Mouse (Mus musculus) neural tube, embryonic 14.5 days (tissue): ENCODE results near the gene Ablim1. TPM values are rescaled to one million over a fixed set of nuclear protein-coding genes. Genes with fewer than 3 reads are reported as not detected.

Experiments used
- ATAC-seq: fragments of 200-750 bp; cut with Nextera tagmentation; 2 replicates; pipeline ENCODE4 v1.8.0; 2017; ENCODE audit warnings: low read depth, mild to moderate bottlenecking, moderate TSS enrichment, moderate library complexity
- H3K27ac ChIP-seq: fragments of 300-500 bp; sonication (generic); 2 replicates; pipeline ENCODE4 v1.5.1; 2014; ENCODE audit warnings: low read depth, mild to moderate bottlenecking, control low read depth, low read length, moderate library complexity, mixed read lengths
- H3K27me3 ChIP-seq: fragments of 300-500 bp; sonication (generic); 2 replicates; pipeline ENCODE4 v1.6.1; 2014; ENCODE audit warnings: low read length; ENCODE audit not compliant: control insufficient read depth, insufficient read depth
- H3K36me3 ChIP-seq: fragments of 300-500 bp; sonication (generic); 2 replicates; pipeline ENCODE4 v1.6.1; 2014; ENCODE audit warnings: low read length, mixed read lengths; ENCODE audit not compliant: control insufficient read depth, insufficient read depth
- H3K4me1 ChIP-seq: fragments of 300-500 bp; sonication (generic); 2 replicates; pipeline ENCODE4 v1.6.1; 2014; ENCODE audit warnings: low read length; ENCODE audit not compliant: control insufficient read depth, insufficient read depth
- H3K4me2 ChIP-seq: fragments of 300-500 bp; sonication (generic); 2 replicates; pipeline ENCODE4 v1.6.1; 2014; ENCODE audit warnings: mild to moderate bottlenecking, low read depth, low read length, control low read depth
- H3K4me3 ChIP-seq: fragments of 300-500 bp; sonication (generic); 2 replicates; pipeline ENCODE4 v1.5.1; 2014; ENCODE audit warnings: low read depth, low read length, control low read depth, mixed read lengths
- H3K9ac ChIP-seq: fragments of 300-500 bp; sonication (generic); replicated peaks from 2 replicates; pipeline ENCODE4 v1.6.1; 2014; ENCODE audit warnings: low read depth, mild to moderate bottlenecking, control low read depth, low read length, mixed read lengths
- H3K9me3 ChIP-seq: fragments of 300-500 bp; sonication (generic); 2 replicates; pipeline ENCODE4 v1.6.1; 2016; ENCODE audit warnings: low read length; ENCODE audit not compliant: control insufficient read depth
- WGBS: fragments of 180-500 bp; shearing (Covaris S2); extraction: QIAGEN DNeasy Blood & Tissue Kit; methylation state at CpG from one replicate; pipeline ENCODE4 v1.1.7; 2014; 5-methylcytosine and 5-hydroxymethylcytosine counted together
- polyA plus RNA-seq: library from polyadenylated mRNA; unstranded; fragments of >200 nt; fragmentation: Nextera tagmentation; extraction: Ambion mirVana; gene quantifications from 2 replicates; pipeline ENCODE4 v1.2.1, GENCODE M21; 2014

The Ablim1 gene
- polyA plus RNA-seq, 1 experiment from 2014 or later, result 47.4 TPM

GRCm38 (mm10) chr19:57352337-57352935 is 37.7 kb upstream of the Ablim1 start:
- Histone ChIP-seq H3K27ac (no peak overlapping the region), H3K36me3 (no peaks in the 10 kb centered on the region), H3K4me3 (no peak overlapping the region), H3K4me2 (no peak overlapping the region), H3K9me3 (no peaks in the 10 kb centered on the region), H3K9ac (no peak overlapping the region), H3K4me1 (no peaks in the 10 kb centered on the region), H3K27me3 (no peaks in the 10 kb centered on the region)
- no peak for ATAC-seq
- WGBS, result 85% methylated on average over 12 of the region's 12 CpGs

GRCm38 (mm10) chr19:57349096-57349495 is 34.4 kb upstream of the Ablim1 start:
- Histone ChIP-seq H3K9me3 (no peaks in the 10 kb centered on the region), H3K9ac (no peak overlapping the region)
- no peak for ATAC-seq

GRCm38 (mm10) chr19:57344678-57345077 is 30.0 kb upstream of the Ablim1 start:
- no peak overlapping the region for H3K4me2 ChIP-seq
- H3K9ac ChIP-seq, result no peak overlapping the region
- no peak for ATAC-seq
- WGBS, result 91% methylated on average over 1 of the region's 1 CpGs
- H3K27me3 ChIP-seq, result no peaks in the 10 kb centered on the region
- H3K27ac ChIP-seq, result no peak overlapping the region
- no peaks in the 10 kb centered on the region for H3K36me3 ChIP-seq
- H3K4me1 ChIP-seq, result no peaks in the 10 kb centered on the region
- H3K4me3 ChIP-seq, result no peak overlapping the region
- H3K9me3 ChIP-seq, result no peaks in the 10 kb centered on the region

More at GRCm38 (mm10) chr19:57349096-57349495, 34.4 kb upstream of the Ablim1 start:
- H3K4me2 ChIP-seq, result no peak overlapping the region
- no peaks in the 10 kb centered on the region for H3K4me1 ChIP-seq
- H3K4me3 ChIP-seq, result no peak overlapping the region
- no peak overlapping the region for H3K27ac ChIP-seq
- no peaks in the 10 kb centered on the region for H3K36me3 ChIP-seq
- H3K27me3 ChIP-seq, result no peaks in the 10 kb centered on the region

- no peak for ATAC-seq
- Histone ChIP-seq H3K9me3 (no peaks in the 10 kb centered on the region), H3K4me2 (no peak overlapping the region), H3K4me3 (no peak overlapping the region), H3K9ac (no peak overlapping the region), H3K4me1 (no peaks in the 10 kb centered on the region), H3K36me3 (no peaks in the 10 kb centered on the region), H3K27me3 (no peaks in the 10 kb centered on the region), H3K27ac (no peak overlapping the region)
- WGBS, result 91% methylated on average over 5 of the region's 5 CpGs
Measured at GRCm38 (mm10) chr19:57343860-57344259, 29.1 kb upstream of the Ablim1 start.

GRCm38 (mm10) chr19:57340900-57341742 is 26.4 kb upstream of the Ablim1 start:
- Histone ChIP-seq H3K4me1 (no peaks in the 10 kb centered on the region), H3K36me3 (no peaks in the 10 kb centered on the region), H3K27me3 (no peaks in the 10 kb centered on the region), H3K27ac (no peak overlapping the region), H3K4me2 (no peak overlapping the region), H3K9me3 (no peaks in the 10 kb centered on the region), H3K4me3 (no peak overlapping the region), H3K9ac (no peak overlapping the region)
- ATAC-seq, result no peak
- 86% methylated on average over 8 of the region's 8 CpGs for WGBS

- no peak overlapping the region for H3K4me2 ChIP-seq
- no peaks in the 10 kb centered on the region for H3K4me1 ChIP-seq
- no peaks in the 10 kb centered on the region for H3K27me3 ChIP-seq
- no peak overlapping the region for H3K4me3 ChIP-seq
- H3K27ac ChIP-seq, result no peak overlapping the region
- H3K36me3 ChIP-seq, result no peaks in the 10 kb centered on the region
- H3K9me3 ChIP-seq, result no peaks in the 10 kb centered on the region
- ATAC-seq, result no peak
- no peak overlapping the region for H3K9ac ChIP-seq
- WGBS, result 86% methylated on average over 13 of the region's 13 CpGs
Measured at GRCm38 (mm10) chr19:57339281-57339864, 24.7 kb upstream of the Ablim1 start.

GRCm38 (mm10) chr19:57335135-57335534 is 20.4 kb upstream of the Ablim1 start:
- WGBS, result 49% methylated on average over 8 of the region's 8 CpGs
- no peak for ATAC-seq

GRCm38 (mm10) chr19:57333356-57333755 is 18.6 kb upstream of the Ablim1 start:
- 84% methylated on average over 4 of the region's 4 CpGs for WGBS
- Histone ChIP-seq H3K4me2 (no peak overlapping the region), H3K27ac (no peak overlapping the region), H3K4me3 (no peak overlapping the region), H3K4me1 (no peaks in the 10 kb centered on the region), H3K9me3 (no peaks in the 10 kb centered on the region), H3K27me3 (no peaks in the 10 kb centered on the region), H3K36me3 (no peaks in the 10 kb centered on the region), H3K9ac (no peak overlapping the region)
- no peak for ATAC-seq

More at GRCm38 (mm10) chr19:57335135-57335534, 20.4 kb upstream of the Ablim1 start:
- Histone ChIP-seq H3K27ac (no peak overlapping the region), H3K9ac (no peak overlapping the region), H3K9me3 (no peaks in the 10 kb centered on the region), H3K4me2 (no peak overlapping the region), H3K27me3 (no peaks in the 10 kb centered on the region), H3K4me3 (no peak overlapping the region), H3K36me3 (no peaks in the 10 kb centered on the region), H3K4me1 (no peaks in the 10 kb centered on the region)

- no peak overlapping the region for H3K4me2 ChIP-seq
- no peak for ATAC-seq
- H3K27me3 ChIP-seq, result no peaks in the 10 kb centered on the region
- H3K9ac ChIP-seq, result no peak overlapping the region
- H3K9me3 ChIP-seq, result no peaks in the 10 kb centered on the region
- H3K4me3 ChIP-seq, result no peak overlapping the region
- 86% methylated on average over 6 of the region's 6 CpGs for WGBS
- no peaks in the 10 kb centered on the region for H3K4me1 ChIP-seq
- H3K27ac ChIP-seq, result no peak overlapping the region
- H3K36me3 ChIP-seq, result no peaks in the 10 kb centered on the region
Measured at GRCm38 (mm10) chr19:57331237-57331636, 16.5 kb upstream of the Ablim1 start.
